Mouse (Mus musculus) bone marrow, adult 2 months (tissue): ENCODE measurements around the gene Elmod3.

Experiments used
- CTCF ChIP-seq: fragments of 200-500 bp; IDR thresholded peaks from 2 replicates; pipeline ENCODE4 v1.5.1; 2011; ENCODE audit warnings: low read length, control low read depth; ENCODE audit not compliant: control insufficient read depth, insufficient read depth
- POLR2A ChIP-seq: fragments of 200-500 bp; IDR thresholded peaks from 2 replicates; pipeline ENCODE4 v1.6.1; 2011; ENCODE audit warnings: low read depth, mild to moderate bottlenecking, control low read depth, low read length, borderline replicate concordance; ENCODE audit not compliant: control insufficient read depth

GRCm38 (mm10) chr6:72604066-72604465 is 5.9 kb upstream of the Elmod3 start:
- TF ChIP-seq CTCF: no peak
- no peak for TF ChIP-seq POLR2A
